Mouse (Mus musculus): ENCODE data around the gene Ncoa5.

DNA sequence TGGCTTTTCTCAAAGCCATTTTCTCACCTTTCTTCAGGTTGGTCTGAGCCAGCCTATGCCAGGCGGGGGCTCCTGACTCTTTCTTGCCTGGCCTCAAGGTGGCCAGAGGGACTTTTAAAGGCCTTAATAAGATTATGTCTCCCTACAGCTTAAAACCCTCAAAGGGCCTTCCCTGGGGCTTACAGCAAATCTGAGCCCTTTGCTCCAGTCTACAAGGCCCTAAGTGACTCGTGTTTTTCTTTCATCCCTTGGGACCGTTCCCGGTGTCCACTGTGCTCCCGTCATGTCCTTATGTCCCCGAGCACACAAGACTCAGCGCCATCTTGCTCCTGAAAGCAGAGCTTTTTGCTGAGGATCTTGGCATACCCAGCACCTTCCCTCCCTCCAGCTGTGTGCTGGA is 46.6 kb upstream of the Ncoa5 start:
- TF ChIP-seq CTCF (IDR thresholded peaks at IDR 0.05; ENCODE audit: low read depth): no peak
- no peak for TF ChIP-seq EP300 (IDR thresholded peaks at IDR 0.05; ENCODE audit: low read depth)
